Mouse (Mus musculus): ENCODE results near the gene Nlgn1. TPM values are rescaled to one million over a fixed set of nuclear protein-coding genes. Genes with fewer than 3 reads are reported as not detected.

Gene Nlgn1
- total RNA-seq, 2 experiments from 2014 or later, result not detected

DNA sequence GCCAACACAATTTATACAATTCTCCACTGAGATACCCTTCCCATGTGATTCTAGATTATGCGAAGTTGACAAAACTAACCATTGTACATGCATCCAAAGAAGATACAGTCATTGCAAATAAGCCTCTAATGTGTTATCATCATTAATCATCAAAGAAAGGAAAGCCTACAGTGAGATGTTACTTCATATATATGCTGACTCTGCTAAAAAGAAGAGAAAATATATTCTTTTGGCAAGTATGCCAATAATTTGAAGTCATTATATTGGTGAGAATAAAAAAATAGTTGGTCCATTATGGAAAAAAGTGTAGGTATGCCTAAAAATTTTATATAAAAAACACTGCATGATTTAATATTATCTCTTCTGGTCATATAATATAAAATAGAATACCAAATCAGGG is 889.6 kb downstream of the Nlgn1 start:
- ATAC-seq (replicated peaks; ENCODE audit: poor library complexity, severe bottlenecking), result no peak

DNA sequence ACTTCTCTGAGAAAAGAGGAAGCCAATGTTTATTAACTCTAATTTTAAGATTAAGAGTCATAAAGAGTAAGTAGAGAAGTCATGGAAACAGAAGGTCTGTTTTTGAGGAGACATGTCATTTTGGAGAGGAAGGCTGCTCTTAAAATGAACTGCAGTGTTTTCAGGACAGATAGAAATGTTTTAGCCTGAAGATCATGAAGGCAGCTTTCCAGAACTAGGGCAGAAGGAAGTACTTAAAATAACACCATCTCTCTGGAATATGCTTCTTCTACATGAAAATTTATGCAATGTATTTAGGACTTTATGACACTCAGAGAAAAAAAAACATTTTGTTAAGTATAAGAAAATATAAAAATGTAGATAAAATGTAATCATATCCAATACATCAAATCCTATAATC is 905.3 kb downstream of the Nlgn1 start:
- ATAC-seq (replicated peaks; ENCODE audit: poor library complexity, severe bottlenecking), result no peak

DNA sequence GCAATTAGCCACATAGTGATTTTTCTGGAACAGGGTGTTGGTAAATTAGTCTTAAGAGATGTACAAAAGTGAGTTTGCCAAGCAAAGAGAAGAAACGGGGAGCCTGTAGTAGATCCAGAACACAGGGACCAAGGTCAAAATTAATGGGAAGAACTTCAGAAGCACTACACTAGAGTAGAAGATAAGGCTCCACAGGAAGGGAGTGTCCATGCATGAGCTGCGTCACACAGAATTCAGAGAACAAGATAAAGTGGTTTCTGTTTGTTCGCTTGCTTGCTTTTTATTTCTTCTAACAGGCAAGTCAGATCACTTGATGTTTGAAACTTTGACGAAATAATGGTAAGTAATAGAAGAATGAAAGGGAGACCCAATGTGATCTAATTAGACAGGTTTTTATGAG is 920.3 kb downstream of the Nlgn1 start:
- ATAC-seq (replicated peaks; ENCODE audit: poor library complexity, severe bottlenecking), result no peak
